Mouse (Mus musculus) limb, embryonic 14.5 days (tissue): ENCODE measurements at regions not wholly inside any gene's neighbourhood (a gene's known extent, or its start where the extent isn't known, plus 50 kb on each side); places are given as distances from the start of the nearest gene placed in this dataset.

Source experiments
- ATAC-seq: fragments of 200-750 bp; cut with Nextera tagmentation; 2 replicates; pipeline ENCODE4 v1.8.0; 2017; ENCODE audit warnings: low read depth, moderate number of reproducible peaks, moderate TSS enrichment; ENCODE audit not compliant: low FRiP score
- DNase-seq: peaks from one replicate; pipeline ENCODE4 v3.0.0-alpha.2; 2015; ENCODE audit warnings: low spot score
- H3K27ac ChIP-seq: fragments of 300-500 bp; sonication (generic); replicated peaks from 2 replicates; pipeline ENCODE4 v1.5.1; 2014; ENCODE audit warnings: low read depth, mild to moderate bottlenecking, low read length, moderate library complexity, mixed read lengths
- H3K27me3 ChIP-seq: fragments of 300-500 bp; sonication (generic); 2 replicates; pipeline ENCODE4 v1.6.1; 2014; ENCODE audit warnings: low read length, mixed read lengths; ENCODE audit not compliant: control insufficient read depth, insufficient read depth
- H3K36me3 ChIP-seq: fragments of 300-500 bp; sonication (generic); 2 replicates; pipeline ENCODE4 v1.6.1; 2014; ENCODE audit warnings: mild to moderate bottlenecking, low read length, moderate library complexity, mixed read lengths; ENCODE audit not compliant: control insufficient read depth, insufficient read depth
- H3K4me1 ChIP-seq: fragments of 300-500 bp; sonication (generic); 2 replicates; pipeline ENCODE4 v1.6.1; 2014; ENCODE audit warnings: antibody characterized with exemption, low read length, mixed read lengths; ENCODE audit not compliant: control insufficient read depth, insufficient read depth
- H3K4me2 ChIP-seq: fragments of 300-500 bp; sonication (generic); replicated peaks from 2 replicates; pipeline ENCODE4 v1.6.1; 2014; ENCODE audit warnings: low read depth, mild to moderate bottlenecking, low read length, moderate library complexity; ENCODE audit not compliant: severe bottlenecking
- H3K4me3 ChIP-seq: fragments of 300-500 bp; sonication (generic); replicated peaks from 2 replicates; pipeline ENCODE4 v1.5.1; 2014; ENCODE audit warnings: low read length
- H3K9ac ChIP-seq: fragments of 300-500 bp; sonication (generic); 2 replicates; pipeline ENCODE4 v1.6.1; 2014; ENCODE audit warnings: mild to moderate bottlenecking, low read depth, low read length, moderate library complexity; ENCODE audit not compliant: severe bottlenecking
- H3K9me3 ChIP-seq: fragments of 300-500 bp; sonication (generic); 2 replicates; pipeline ENCODE4 v1.6.1; 2016; ENCODE audit warnings: low read length; ENCODE audit not compliant: control insufficient read depth
- POLR2A ChIP-seq: fragments of 200-500 bp; IDR thresholded peaks from 2 replicates; pipeline ENCODE4 v1.8.0; 2012; ENCODE audit warnings: inconsistent platforms, mild to moderate bottlenecking, moderate library complexity, borderline replicate concordance; ENCODE audit not compliant: insufficient read depth, insufficient read length; ENCODE audit errors: extremely low read depth
- WGBS: fragments of 180-500 bp; shearing (Covaris S2); extraction: QIAGEN DNeasy Blood & Tissue Kit; methylation state at CpG from one replicate; pipeline ENCODE4 v1.1.7; 2014; 5-methylcytosine and 5-hydroxymethylcytosine counted together

- no peaks in the 10 kb centered on the region for H3K36me3 ChIP-seq
- H3K9me3 ChIP-seq: no peaks in the 10 kb centered on the region
- no peak overlapping the region for H3K9ac ChIP-seq
- DNase-seq (no peak), ATAC-seq (no peak)
- H3K27ac ChIP-seq: no peak overlapping the region
- no peaks in the 10 kb centered on the region for H3K27me3 ChIP-seq
- H3K4me2 ChIP-seq: no peak overlapping the region
- WGBS: 26% methylated on average over 2 of the region's 2 CpGs
- H3K4me3 ChIP-seq: no peak overlapping the region
- TF ChIP-seq POLR2A: no peak
- H3K4me1 ChIP-seq: no peaks in the 10 kb centered on the region
Measured at GRCm38 (mm10) chr14:71234276-71234675, 634.6 kb upstream of the Fam160b2 start.

GRCm38 (mm10) chr14:71231223-71231815, 631.7 kb upstream of the Fam160b2 start:
- ATAC-seq (no peak), DNase-seq (no peak)
- WGBS: 80% methylated on average over 4 of the region's 4 CpGs
- no peaks in the 10 kb centered on the region for H3K27me3 ChIP-seq
- H3K9me3 ChIP-seq: no peaks in the 10 kb centered on the region
- H3K9ac ChIP-seq: no peak overlapping the region
- H3K4me1 ChIP-seq: no peaks in the 10 kb centered on the region
- H3K4me2 ChIP-seq: no peak overlapping the region
- no peak for TF ChIP-seq POLR2A
- no peak overlapping the region for H3K27ac ChIP-seq
- H3K4me3 ChIP-seq: no peak overlapping the region
- H3K36me3 ChIP-seq: no peaks in the 10 kb centered on the region

DNA sequence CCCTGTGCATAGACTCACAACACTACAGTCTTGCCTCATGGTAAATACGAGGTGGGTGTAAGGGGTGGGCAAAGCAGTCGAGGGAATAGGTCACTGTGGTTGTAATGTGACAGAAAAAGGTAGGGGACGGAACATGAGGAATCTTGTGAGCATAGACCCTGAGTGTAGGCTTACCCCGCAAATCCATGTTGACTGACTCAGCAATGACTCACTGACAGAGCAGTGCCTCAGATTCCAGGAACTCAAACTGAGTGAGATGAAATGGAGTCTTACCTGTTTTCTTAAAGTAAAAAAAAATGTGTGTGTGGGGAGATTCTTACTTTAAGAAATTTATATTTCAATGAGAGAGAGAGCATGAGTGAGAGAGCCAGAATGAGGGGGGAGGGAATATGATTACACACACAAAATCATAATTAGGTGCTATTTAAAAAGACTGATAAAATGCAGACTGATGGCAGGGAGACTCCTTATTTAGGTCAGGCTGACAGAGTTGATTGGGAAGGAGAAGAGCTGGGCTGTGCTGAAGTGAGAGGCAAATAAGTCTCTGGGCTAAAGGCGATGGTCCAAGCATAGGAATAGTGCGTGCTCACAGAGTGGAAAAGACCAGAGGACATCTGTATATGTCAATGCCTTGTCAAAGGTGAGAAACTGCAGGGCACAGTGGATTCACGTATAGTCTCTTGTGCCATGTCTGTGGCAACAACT, 631.0 kb upstream of the Fam160b2 start:
- no peaks in the 10 kb centered on the region for H3K9me3 ChIP-seq
- H3K36me3 ChIP-seq: no peaks in the 10 kb centered on the region
- WGBS: 85% methylated on average over 7 of the region's 7 CpGs
- no peak overlapping the region for H3K4me2 ChIP-seq
- no peaks in the 10 kb centered on the region for H3K4me1 ChIP-seq
- ATAC-seq: no peak
- H3K9ac ChIP-seq: no peak overlapping the region
- no peak for DNase-seq
- no peak for TF ChIP-seq POLR2A
- no peak overlapping the region for H3K27ac ChIP-seq
- H3K27me3 ChIP-seq: no peaks in the 10 kb centered on the region
- no peak overlapping the region for H3K4me3 ChIP-seq

- WGBS: 80% methylated on average over 2 of the region's 2 CpGs
- H3K27me3 ChIP-seq: no peaks in the 10 kb centered on the region
- H3K36me3 ChIP-seq: no peaks in the 10 kb centered on the region
- no peak overlapping the region for H3K9ac ChIP-seq
- H3K4me2 ChIP-seq: no peak overlapping the region
- H3K4me1 ChIP-seq: no peaks in the 10 kb centered on the region
- TF ChIP-seq POLR2A: no peak
- no peak overlapping the region for H3K27ac ChIP-seq
- no peak for DNase-seq
- H3K9me3 ChIP-seq: no peaks in the 10 kb centered on the region
- no peak overlapping the region for H3K4me3 ChIP-seq
- ATAC-seq: no peak
Measured at GRCm38 (mm10) chr14:71229955-71230354, 630.3 kb upstream of the Fam160b2 start.

- no peak overlapping the region for H3K27ac ChIP-seq
- H3K4me3 ChIP-seq: no peak overlapping the region
- ATAC-seq: no peak
- no peak for TF ChIP-seq POLR2A
- H3K9ac ChIP-seq: no peak overlapping the region
- no peaks in the 10 kb centered on the region for H3K9me3 ChIP-seq
- no peaks in the 10 kb centered on the region for H3K4me1 ChIP-seq
- no peaks in the 10 kb centered on the region for H3K27me3 ChIP-seq
- WGBS: 82% methylated on average over 8 of the region's 8 CpGs
- H3K36me3 ChIP-seq: no peaks in the 10 kb centered on the region
- DNase-seq: no peak
- H3K4me2 ChIP-seq: no peak overlapping the region
Measured at GRCm38 (mm10) chr14:71228894-71229446, 629.3 kb upstream of the Fam160b2 start.
